Mouse (Mus musculus) liver, adult 2 months (tissue): ENCODE measurements around the gene Hephl1. TPM values are rescaled to one million over a fixed set of nuclear protein-coding genes. Genes with fewer than 3 reads are reported as not detected.

Experiments
- DNase-seq: peaks from one replicate; pipeline ENCODE4 v3.0.0-alpha.2; 2011; ENCODE audit warnings: low read depth, low spot score; ENCODE audit errors: extremely low read depth
- H3K27ac ChIP-seq: fragments of 200-500 bp; replicated peaks from 2 replicates; pipeline ENCODE4 v1.5.1; 2012; ENCODE audit warnings: low read depth, mild to moderate bottlenecking, control low read depth, inconsistent platforms, low read length; ENCODE audit not compliant: insufficient read depth
- H3K27me3 ChIP-seq: fragments of 200-500 bp; 2 replicates; pipeline ENCODE4 v1.6.1; 2012; ENCODE audit warnings: mild to moderate bottlenecking, moderate library complexity, low read length, inconsistent platforms; ENCODE audit not compliant: control insufficient read depth, insufficient read depth
- H3K36me3 ChIP-seq: fragments of 200-500 bp; 2 replicates; pipeline ENCODE4 v1.6.1; 2012; ENCODE audit warnings: low read length, inconsistent platforms; ENCODE audit not compliant: control insufficient read depth, insufficient read depth
- H3K4me1 ChIP-seq: fragments of 200-500 bp; 2 replicates; pipeline ENCODE4 v1.6.1; 2011; ENCODE audit warnings: low read length; ENCODE audit not compliant: control insufficient read depth, insufficient read depth
- H3K4me3 ChIP-seq: fragments of 200-500 bp; 2 replicates; pipeline ENCODE4 v1.5.1; 2011; ENCODE audit warnings: low read depth, mild to moderate bottlenecking, control low read depth, low read length, moderate library complexity; ENCODE audit not compliant: insufficient read depth
- H3K79me2 ChIP-seq: fragments of 200-500 bp; 2 replicates; pipeline ENCODE4 v1.6.1; 2012; ENCODE audit warnings: inconsistent platforms, mild to moderate bottlenecking, low read length, moderate library complexity; ENCODE audit not compliant: control insufficient read depth, insufficient read depth
- H3K9ac ChIP-seq: fragments of 200-500 bp; 2 replicates; pipeline ENCODE4 v1.6.1; 2012; ENCODE audit warnings: low read depth, mild to moderate bottlenecking, control low read depth, inconsistent platforms, low read length
- CTCF ChIP-seq: fragments of 200-500 bp; IDR thresholded peaks from 2 replicates; pipeline ENCODE4 v1.5.1; 2011; ENCODE audit warnings: low read depth, low read length, control low read depth
- POLR2A ChIP-seq: fragments of 200-500 bp; IDR thresholded peaks from 2 replicates; pipeline ENCODE4 v1.6.1; 2011; ENCODE audit warnings: low read length, control low read depth; ENCODE audit not compliant: insufficient read depth; ENCODE audit errors: extremely low read depth
- WGBS: fragments of 180-500 bp; shearing (Covaris S2); methylation state at CpG from one replicate; pipeline ENCODE4 v1.1.7; 2018; 5-methylcytosine and 5-hydroxymethylcytosine counted together
- polyA plus RNA-seq: library from polyadenylated mRNA; depleted of rRNA; stranded (reverse); fragments of >200 nt; gene quantifications from 2 replicates; pipeline ENCODE4 v1.2.3, GENCODE M21; 2012; rRNA removed
- total RNA-seq: library from RNA; depleted of rRNA; stranded (reverse); fragments of >200 nt; gene quantifications from 2 replicates; pipeline ENCODE4 v1.2.3, GENCODE M21; 2014; rRNA removed

The Hephl1 gene
- total RNA-seq (under 0.01 TPM in 1 of 2 replicates, not detected in the other), polyA plus RNA-seq (not detected in 2 replicates)

- TF ChIP-seq CTCF (no peak), POLR2A (no peak)
- Histone ChIP-seq H3K4me1 (no peaks in the 10 kb centered on the region), H3K9ac (no peak within 1 kb of the TSS), H3K36me3 (no peaks in the 10 kb centered on the region), H3K79me2 (no peaks in the 10 kb centered on the region), H3K27ac (no peak within 1 kb of the TSS), H3K4me3 (no peak within 1 kb of the TSS), H3K27me3 (no peaks in the 10 kb centered on the region)
- no peak for DNase-seq
- WGBS = 84% methylated on average over 5 of the region's 5 CpGs
Observed at GRCm38 (mm10) chr9:15112008-15112407, at the start of gene Hephl1. TSS of gene Hephl1 (minus strand) at chr9:15112108.

GRCm38 (mm10) chr9:15149246-15149926, 37.5 kb upstream of the Hephl1 start:
- 72% methylated on average over 6 of the region's 6 CpGs for WGBS
- Histone ChIP-seq H3K4me3 (no peak overlapping the region), H3K4me1 (no peaks in the 10 kb centered on the region), H3K79me2 (no peaks in the 10 kb centered on the region), H3K9ac (no peak overlapping the region), H3K36me3 (no peaks in the 10 kb centered on the region), H3K27me3 (no peaks in the 10 kb centered on the region), H3K27ac (no peak overlapping the region)
- no peak for DNase-seq
- TF ChIP-seq CTCF (no peak), POLR2A (no peak)

GRCm38 (mm10) chr9:15140546-15140945, 28.6 kb upstream of the Hephl1 start:
- Histone ChIP-seq H3K4me1 (no peaks in the 10 kb centered on the region), H3K27me3 (no peaks in the 10 kb centered on the region), H3K79me2 (no peaks in the 10 kb centered on the region), H3K27ac (no peak overlapping the region), H3K9ac (no peak overlapping the region), H3K4me3 (no peak overlapping the region), H3K36me3 (no peaks in the 10 kb centered on the region)
- WGBS = 93% methylated on average over 1 of the region's 1 CpGs
- no peak for DNase-seq
- TF ChIP-seq CTCF (no peak), POLR2A (no peak)

- no peak overlapping the region for H3K9ac ChIP-seq
- 85% methylated on average over 2 of the region's 2 CpGs for WGBS
- H3K27me3 ChIP-seq = no peaks in the 10 kb centered on the region
- H3K4me3 ChIP-seq = no peak overlapping the region
- no peaks in the 10 kb centered on the region for H3K4me1 ChIP-seq
- no peak overlapping the region for H3K27ac ChIP-seq
- no peaks in the 10 kb centered on the region for H3K79me2 ChIP-seq
- no peak for TF ChIP-seq CTCF
- no peak for TF ChIP-seq POLR2A
- H3K36me3 ChIP-seq = no peaks in the 10 kb centered on the region
- DNase-seq = peak; percentile 5
Observed at GRCm38 (mm10) chr9:15125897-15126296, 14.0 kb upstream of the Hephl1 start.

GRCm38 (mm10) chr9:15122431-15122830, 10.5 kb upstream of the Hephl1 start:
- no peaks in the 10 kb centered on the region for H3K27me3 ChIP-seq
- no peaks in the 10 kb centered on the region for H3K36me3 ChIP-seq
- WGBS = 73% methylated on average over 3 of the region's 3 CpGs
- H3K4me1 ChIP-seq = no peaks in the 10 kb centered on the region
- no peak overlapping the region for H3K27ac ChIP-seq
- no peak for TF ChIP-seq POLR2A
- no peak for TF ChIP-seq CTCF
- no peak for DNase-seq
- no peaks in the 10 kb centered on the region for H3K79me2 ChIP-seq
- no peak overlapping the region for H3K4me3 ChIP-seq
- H3K9ac ChIP-seq = no peak overlapping the region

GRCm38 (mm10) chr9:15120841-15121358, 9.0 kb upstream of the Hephl1 start:
- no peak overlapping the region for H3K9ac ChIP-seq
- no peaks in the 10 kb centered on the region for H3K27me3 ChIP-seq
- TF ChIP-seq CTCF = peak; percentile 42
- TF ChIP-seq POLR2A = no peak
- DNase-seq = peak; percentile 19
- H3K4me3 ChIP-seq = no peak overlapping the region
- 43% methylated on average over 7 of the region's 7 CpGs for WGBS
- H3K27ac ChIP-seq = no peak overlapping the region
- H3K36me3 ChIP-seq = no peaks in the 10 kb centered on the region
- H3K79me2 ChIP-seq = no peaks in the 10 kb centered on the region
- H3K4me1 ChIP-seq = no peaks in the 10 kb centered on the region
